Mouse (Mus musculus) ES-E14 (cell line): ENCODE results near the gene Retsat.

Experiments used
- CHD2 ChIP-seq: IDR thresholded peaks from 2 replicates; pipeline ENCODE4 v1.6.1; 2014; ENCODE audit warnings: mild to moderate bottlenecking, low read depth, low read length, inconsistent platforms
- HCFC1 ChIP-seq: IDR thresholded peaks from 2 replicates; pipeline ENCODE4 v1.6.1; 2012; ENCODE audit warnings: low read length, inconsistent platforms, borderline replicate concordance; ENCODE audit not compliant: insufficient read depth

GRCm38 (mm10) chr6:72630370-72630769 is 32.1 kb downstream of the Retsat start:
- TF ChIP-seq CHD2 (no peak), HCFC1 (no peak)
